Mouse (Mus musculus) cortical plate, adult 2 months (tissue): ENCODE data around the gene Capn15. TPM values are rescaled to one million over a fixed set of nuclear protein-coding genes. Genes with fewer than 3 reads are reported as not detected.

Experiments used
- H3K27ac ChIP-seq: fragments of 200-500 bp; 2 replicates; pipeline ENCODE4 v1.5.1; 2012; ENCODE audit warnings: low read length, control low read depth, inconsistent platforms; ENCODE audit not compliant: insufficient read depth
- H3K4me1 ChIP-seq: fragments of 200-500 bp; 2 replicates; pipeline ENCODE4 v1.6.1; 2011; ENCODE audit warnings: low read length; ENCODE audit not compliant: control insufficient read depth, insufficient read depth
- H3K4me3 ChIP-seq: fragments of 200-500 bp; 2 replicates; pipeline ENCODE4 v1.5.1; 2011; ENCODE audit warnings: mild to moderate bottlenecking, low read length, control low read depth; ENCODE audit not compliant: insufficient read depth
- CTCF ChIP-seq: fragments of 200-500 bp; IDR thresholded peaks from 2 replicates; pipeline ENCODE4 v1.5.1; 2011; ENCODE audit warnings: mild to moderate bottlenecking, control low read depth, low read length; ENCODE audit not compliant: insufficient read depth; ENCODE audit errors: extremely low read depth
- POLR2A ChIP-seq: fragments of 200-500 bp; IDR thresholded peaks from 2 replicates; pipeline ENCODE4 v1.6.1; 2011; ENCODE audit warnings: mild to moderate bottlenecking, low read length, control low read depth; ENCODE audit not compliant: insufficient read depth; ENCODE audit errors: extremely low read depth
- polyA plus RNA-seq: library from polyadenylated mRNA; depleted of rRNA; stranded (reverse); fragments of >200 nt; gene quantifications from 2 replicates; pipeline ENCODE4 v1.2.3, GENCODE M21; 2012

The Capn15 gene
- polyA plus RNA-seq, 1 experiment, result 45.8 TPM

- Histone ChIP-seq H3K4me3 (no peak overlapping the region), H3K27ac (no peak overlapping the region), H3K4me1 (no peaks in the 10 kb centered on the region)
- TF ChIP-seq CTCF (no peak), POLR2A (no peak)
These were observed 12.8 kb upstream of the Capn15 start for GRCm38 (mm10) chr17:25998425-25998824.

DNA sequence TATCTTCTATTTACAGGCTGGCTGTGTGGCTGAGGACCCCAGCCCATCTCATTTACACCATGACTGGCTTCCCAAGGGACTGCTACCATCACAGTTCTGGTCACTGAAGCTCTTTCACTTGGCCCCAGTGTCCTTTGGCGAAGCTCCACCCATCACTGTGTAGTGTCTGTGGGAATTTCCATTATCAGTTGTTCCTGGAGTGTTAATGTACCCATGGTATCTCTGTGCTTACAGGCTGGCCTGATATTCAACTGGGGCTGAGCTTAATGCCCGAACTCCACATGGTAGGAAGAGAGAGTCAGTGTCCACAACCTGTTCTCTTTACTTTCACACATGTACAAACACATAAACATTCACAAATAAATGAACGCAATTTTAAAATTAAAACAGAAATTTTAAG lies 7.9 kb upstream of the Capn15 start:
- Histone ChIP-seq H3K4me3 (no peak overlapping the region), H3K27ac (no peak overlapping the region)
- TF ChIP-seq POLR2A (no peak), CTCF (no peak)

DNA sequence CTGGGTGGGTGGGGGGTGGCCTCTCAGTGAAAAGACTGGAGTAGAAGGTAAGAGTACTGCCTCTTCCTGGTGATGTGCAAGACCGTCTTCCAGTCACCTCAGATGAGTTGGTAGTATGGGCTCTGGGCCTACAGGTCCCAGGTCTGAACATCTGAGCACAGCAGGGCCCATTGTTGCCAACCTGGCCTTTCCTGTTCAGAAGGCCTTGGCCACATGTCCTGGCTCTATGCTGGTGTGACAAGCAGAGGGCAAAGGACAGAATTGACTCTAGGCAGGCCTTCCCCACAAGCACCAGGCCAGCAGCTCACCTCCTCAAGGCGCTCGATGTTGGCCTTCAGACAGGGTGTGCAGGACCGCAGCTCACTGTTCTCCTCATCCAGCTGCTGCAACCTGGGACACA lies 6.7 kb upstream of the Capn15 start:
- Histone ChIP-seq H3K4me1 (no peaks in the 10 kb centered on the region), H3K27ac (no peak overlapping the region), H3K4me3 (no peak overlapping the region)
- TF ChIP-seq POLR2A (no peak), CTCF (no peak)

More for the DNA sequence above, 7.9 kb upstream of the Capn15 start:
- H3K4me1 ChIP-seq, result no peaks in the 10 kb centered on the region

GRCm38 (mm10) chr17:25990331-25990730 lies 4.7 kb upstream of the Capn15 start:
- H3K4me3 ChIP-seq, result no peak overlapping the region
- no peak for TF ChIP-seq POLR2A
- no peak for TF ChIP-seq CTCF

DNA sequence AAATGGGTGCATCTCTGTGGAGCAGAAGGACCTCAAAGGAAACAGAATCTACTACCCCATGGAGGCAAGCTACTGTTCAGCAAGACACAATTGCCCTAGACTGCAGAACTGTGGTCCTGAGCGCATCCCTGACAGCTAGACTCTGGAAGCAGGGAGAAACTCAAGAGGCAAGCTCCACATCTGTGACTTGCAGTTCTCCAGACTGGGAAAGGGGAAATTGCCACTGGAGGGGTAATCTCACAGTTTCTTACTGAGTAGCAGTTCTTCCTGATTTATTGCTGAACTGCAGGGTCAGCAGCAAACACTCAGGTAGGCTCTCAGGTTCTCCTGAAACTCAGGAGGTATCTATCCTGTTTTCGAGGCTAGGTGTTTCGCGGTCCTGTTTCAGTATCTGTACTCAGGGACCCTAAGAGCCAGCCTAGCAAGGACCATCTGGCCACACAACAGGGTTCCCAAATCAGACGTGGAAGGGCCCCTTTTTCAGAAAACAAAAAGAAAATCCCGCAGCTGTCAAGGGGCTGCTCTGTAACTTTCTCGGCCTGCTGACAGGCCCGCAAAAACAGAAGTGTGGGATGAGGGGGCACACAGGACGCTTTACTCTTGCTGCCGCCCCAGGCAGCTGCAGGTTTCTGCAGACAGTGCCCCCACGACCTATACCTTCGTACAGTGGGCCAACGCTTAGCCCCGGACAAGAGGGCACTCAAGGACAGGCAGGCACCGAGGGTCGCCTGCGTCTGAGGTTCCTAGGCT lies 865 bp downstream of the Capn15 start:
- TF ChIP-seq CTCF (no peak), POLR2A (no peak)
- Histone ChIP-seq H3K4me1 (peaks cover 10% of the 10 kb centered on the region), H3K27ac (peak overlapping the region; percentile 68), H3K4me3 (peak overlapping the region; percentile 41)

More at GRCm38 (mm10) chr17:25990331-25990730, 4.7 kb upstream of the Capn15 start:
- H3K4me1 ChIP-seq, result no peaks in the 10 kb centered on the region
- H3K27ac ChIP-seq, result no peak overlapping the region

DNA sequence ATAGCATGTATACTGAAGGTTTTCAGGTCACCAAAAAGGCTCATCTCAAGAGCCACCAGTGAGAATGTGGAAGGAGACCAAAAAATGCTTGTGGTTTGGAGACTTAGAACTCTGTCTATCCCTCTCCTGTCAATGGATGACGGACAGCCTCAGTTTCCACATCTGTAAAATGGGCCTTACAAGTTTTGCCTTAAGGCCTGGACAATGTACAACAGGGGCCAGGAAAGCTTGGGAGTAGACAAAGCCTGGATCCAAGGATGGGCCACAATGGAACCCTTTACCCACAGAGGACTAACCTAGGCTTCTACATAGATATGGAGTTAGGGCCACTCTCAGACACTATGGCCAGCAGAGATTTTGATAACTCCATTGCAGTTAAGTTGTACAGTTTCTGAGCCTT lies 1.5 kb downstream of the Capn15 start:
- peak overlapping the region; percentile 41; the same call in 1 of the 2 replicates for H3K4me3 ChIP-seq
- H3K27ac ChIP-seq, result no peak overlapping the region
- H3K4me1 ChIP-seq, result peaks cover 10% of the 10 kb centered on the region
- TF ChIP-seq POLR2A (no peak), CTCF (no peak)

DNA sequence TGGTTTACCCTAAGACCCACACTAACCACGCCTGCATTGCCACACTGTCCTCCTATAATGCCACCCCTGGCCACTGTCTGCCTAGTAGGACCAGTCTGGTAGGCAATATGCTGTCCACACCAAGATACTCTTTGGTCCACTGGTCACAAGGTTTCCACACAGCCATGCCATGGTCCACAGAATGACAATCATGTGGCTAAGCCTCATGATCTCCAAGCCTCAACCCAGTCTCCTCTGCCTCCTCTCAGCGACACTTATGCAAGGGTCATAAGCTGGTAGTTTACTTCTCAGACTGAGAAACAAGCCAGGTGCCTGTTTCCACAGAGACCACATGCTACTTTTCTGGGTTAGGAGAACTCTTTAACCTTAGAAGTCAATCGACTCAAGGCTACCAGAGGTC lies 2.7 kb downstream of the Capn15 start:
- no peak for TF ChIP-seq POLR2A
- no peak for TF ChIP-seq CTCF
- no peak overlapping the region for H3K27ac ChIP-seq
- peaks cover 10% of the 10 kb centered on the region for H3K4me1 ChIP-seq
- no peak overlapping the region for H3K4me3 ChIP-seq

GRCm38 (mm10) chr17:25980854-25981253 lies 4.7 kb downstream of the Capn15 start:
- TF ChIP-seq CTCF (no peak), POLR2A (no peak)
- peaks cover 10% of the 10 kb centered on the region for H3K4me1 ChIP-seq
- H3K4me3 ChIP-seq, result no peak overlapping the region
- H3K27ac ChIP-seq, result 0 out of 2 replicates have a peak overlapping the region, but pooled peaks have one; percentile 9

- H3K4me1 ChIP-seq, result peaks cover 10% of the 10 kb centered on the region
- 0 out of 2 replicates have a peak overlapping the region, but pooled peaks have one; percentile 9 for H3K27ac ChIP-seq
- TF ChIP-seq CTCF (no peak), POLR2A (no peak)
- no peak overlapping the region for H3K4me3 ChIP-seq
These were observed 5.5 kb downstream of the Capn15 start for GRCm38 (mm10) chr17:25979829-25980738.
